Mouse (Mus musculus) thymus, adult 2 months (tissue): Measurements from ENCODE around the gene Grhl3.

Source experiments
- CTCF ChIP-seq: fragments of 200-500 bp; IDR thresholded peaks from 2 replicates; pipeline ENCODE4 v1.5.1; 2012; ENCODE audit warnings: mild to moderate bottlenecking, control low read depth, low read length, moderate library complexity, borderline replicate concordance; ENCODE audit not compliant: control insufficient read depth, poor library complexity, insufficient read depth; ENCODE audit errors: extremely low read depth
- POLR2A ChIP-seq: fragments of 200-500 bp; IDR thresholded peaks from 2 replicates; pipeline ENCODE4 v1.6.1; 2012; ENCODE audit warnings: mild to moderate bottlenecking, low read length, control low read depth, moderate library complexity; ENCODE audit not compliant: control insufficient read depth, poor library complexity, insufficient read depth; ENCODE audit errors: extremely low read depth

DNA sequence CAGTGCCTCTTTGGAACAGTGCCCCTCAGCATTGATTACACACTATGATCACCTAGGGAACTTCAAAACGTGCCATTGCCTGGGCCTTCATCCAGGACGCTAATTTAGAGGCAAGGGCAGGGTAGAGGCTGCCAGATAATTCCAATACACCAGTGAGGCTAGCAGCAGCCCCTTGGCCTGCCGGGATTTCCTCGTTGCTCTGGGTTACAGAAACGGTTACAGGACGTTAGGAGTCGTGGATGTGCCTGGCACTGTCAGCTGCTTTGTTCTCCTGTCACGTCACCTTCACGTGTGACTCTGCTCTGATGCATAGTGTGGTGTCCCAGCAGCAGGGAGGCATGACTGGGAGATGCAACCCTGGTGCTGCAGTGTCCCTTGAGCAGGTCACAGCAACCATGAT, 33.4 kb downstream of the Grhl3 start:
- TF ChIP-seq POLR2A (no peak), CTCF (no peak)
